Mouse (Mus musculus): Measurements from ENCODE around the gene Gm3448.
"Not testable (repeated sequence)": the region's sequence is repeated elsewhere in the genome, so short reads cannot be mapped to it uniquely, and the experiment has no call there.

GRCm38 (mm10) chr17:15021503-15022220 is 19.7 kb downstream of the Gm3448 start:
- TF ChIP-seq CTCF (conservative IDR thresholded peaks at IDR 0.05 in 1 of 2, IDR thresholded peaks at IDR 0.05 in 1 of 2; ENCODE audit: low read depth in 2 of 2, low read length in 2 of 2); ZKSCAN1 (IDR thresholded peaks at IDR 0.05; ENCODE audit: borderline replicate concordance, low read depth, low read length); ELF1 (IDR thresholded peaks at IDR 0.05; ENCODE audit: low read depth, low read length); ZNF384 (IDR thresholded peaks at IDR 0.05; ENCODE audit: low read depth, low read length); NRF1 (IDR thresholded peaks at IDR 0.05; ENCODE audit: low read depth, low read length); GABPA (IDR thresholded peaks at IDR 0.05; ENCODE audit: insufficient replicate concordance, low read depth, low read length); CHD2 (IDR thresholded peaks at IDR 0.05; ENCODE audit: low read length); JUN (IDR thresholded peaks at IDR 0.05; ENCODE audit: insufficient read depth, low read depth, low read length); POLR2A (IDR thresholded peaks at IDR 0.05; ENCODE audit: low read depth, low read length); HCFC1 (IDR thresholded peaks at IDR 0.05; ENCODE audit: low read depth, low read length); USF1 (IDR thresholded peaks at IDR 0.05; ENCODE audit: low read depth, low read length): not testable (repeated sequence)
